Comparison of ENCODE assay signal across 9 mouse cellular contexts in the genomic region with DNA sequence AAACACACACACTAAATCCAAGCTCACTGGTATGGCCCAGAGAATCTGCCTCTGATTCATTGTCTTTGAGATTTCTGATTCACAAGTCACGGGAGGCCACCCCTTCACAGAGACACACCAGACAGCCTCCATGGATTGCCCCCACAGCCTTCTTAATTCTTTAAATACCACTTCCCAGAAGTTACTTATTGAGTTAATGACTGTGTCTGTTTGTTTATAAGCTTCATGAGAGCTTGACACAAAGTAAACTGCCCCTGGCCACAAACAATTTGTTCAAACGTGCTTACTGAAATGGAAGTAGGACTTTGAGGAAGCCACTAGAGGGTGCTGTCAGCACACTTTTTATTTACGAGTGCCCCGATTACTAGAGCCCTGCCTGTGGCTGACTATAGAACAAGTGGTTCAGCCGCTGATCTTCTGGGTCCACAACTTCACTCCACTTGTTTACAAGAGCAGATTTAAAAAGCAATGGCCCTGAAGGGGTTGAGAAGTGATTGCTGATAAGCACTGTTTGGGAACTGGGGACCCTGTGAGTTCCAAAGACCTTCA.
DNase-seq lines count a peak whose midpoint lies in the region; ATAC-seq and TF ChIP-seq lines count a peak whose summit lies in the region.
"Had no signal": no experiment of that assay in that cellular context is flagged by ENCODE, and none has a peak within 500 bp of the region (broad histone marks: within the 10 kb centered on the region; RNA-seq: fewer than 3 reads in every experiment).

No protein-coding gene starts in this region.

- H3K4me1 ChIP-seq in heart, embryonic 11.5 days (ENCODE audit: control insufficient read depth, insufficient read depth, low read length): no peaks in the 10 kb centered on the region
- no peaks in the 10 kb centered on the region for H3K4me1 ChIP-seq in limb, embryonic 10.5 days
- H3K4me1 ChIP-seq in midbrain, postnatal 0 days (ENCODE audit: insufficient read depth, low read length): no peaks in the 10 kb centered on the region

- H3K9me3 ChIP-seq in heart, embryonic 11.5 days (replicated peaks; ENCODE audit: control insufficient read depth, low read length): 0 out of 2 replicates have a peak, but pooled peaks cover 3% of the 10 kb centered on the region
- H3K9me3 ChIP-seq in limb, embryonic 10.5 days (replicated peaks): no peaks in the 10 kb centered on the region
- H3K9me3 ChIP-seq in midbrain, postnatal 0 days (ENCODE audit: low read length): peaks cover 4% of the 10 kb centered on the region; the same call in 1 of the 2 replicates
- H3K9me3 ChIP-seq: megakaryocyte, embryonic 14.5 days had no signal

- H3K9ac ChIP-seq in heart, embryonic 11.5 days (ENCODE audit: low read depth, low read length): no peak overlapping the region
- no peak overlapping the region for H3K9ac ChIP-seq in midbrain, postnatal 0 days (replicated peaks; ENCODE audit: low read length, poor library complexity, severe bottlenecking)

- 15% methylated on average over 5 of the region's 5 CpGs for WGBS in heart, embryonic 11.5 days (ENCODE audit: insufficient replicate concordance)
- 16% methylated on average over 5 of the region's 5 CpGs for WGBS in limb, embryonic 10.5 days
- 11% methylated on average over 5 of the region's 5 CpGs for WGBS in midbrain, postnatal 0 days

- H3K4me3 ChIP-seq in heart, embryonic 11.5 days (ENCODE audit: low read depth, low read length): no peak overlapping the region
- H3K4me3 ChIP-seq in limb, embryonic 10.5 days: no peak overlapping the region
- H3K4me3 ChIP-seq in midbrain, postnatal 0 days (ENCODE audit: low read depth, low read length): no peak overlapping the region
- H3K4me3 ChIP-seq: megakaryocyte, embryonic 14.5 days had no signal

- TF ChIP-seq CTCF in midbrain, postnatal 0 days (IDR thresholded peaks at IDR 0.05): peak; percentile 89

- no peak for ATAC-seq in heart, embryonic 11.5 days (replicated peaks; ENCODE audit: insufficient number of reproducible peaks, low FRiP score, low TSS enrichment)
- peak; percentile 76 for ATAC-seq in midbrain, postnatal 0 days (ENCODE audit: low FRiP score)

- DNase-seq in heart, adult 8-10 months (ENCODE audit: low spot score): peak; percentile 81
- DNase-seq in cerebellum, adult 8-10 months: peak; percentile 71
- DNase-seq in frontal cortex, adult 2 months (ENCODE audit: extremely low spot score in 1 of 2, low spot score in 1 of 2): peak; percentile 57 to 90
- DNase-seq in kidney, adult 18-20 months: peak; percentile 69
- peak; percentile 72 for DNase-seq in limb, embryonic 10.5 days (ENCODE audit: low spot score)
- peak; percentile 93 for DNase-seq in midbrain, postnatal 0 days (ENCODE audit: low spot score)
- peak; percentile 48 to 73 for DNase-seq in spleen, postnatal 4 days (ENCODE audit: low spot score in 2 of 2)

- H3K27ac ChIP-seq in heart, embryonic 11.5 days (ENCODE audit: low read depth, low read length): no peak overlapping the region
- H3K27ac ChIP-seq in limb, embryonic 10.5 days: no peak overlapping the region
- H3K27ac ChIP-seq in midbrain, postnatal 0 days (ENCODE audit: low read depth, low read length): no peak overlapping the region

- no peaks in the 10 kb centered on the region for H3K36me3 ChIP-seq in heart, embryonic 11.5 days (ENCODE audit: control insufficient read depth, insufficient read depth, low read length)
- H3K36me3 ChIP-seq in limb, embryonic 10.5 days: no peaks in the 10 kb centered on the region
- H3K36me3 ChIP-seq in midbrain, postnatal 0 days (ENCODE audit: insufficient read depth, low read length): no peaks in the 10 kb centered on the region

- H3K4me2 ChIP-seq in heart, embryonic 11.5 days: no peak overlapping the region
- H3K4me2 ChIP-seq in midbrain, postnatal 0 days (ENCODE audit: low read depth, low read length, poor library complexity, severe bottlenecking): no peak overlapping the region

- no peaks in the 10 kb centered on the region for H3K27me3 ChIP-seq in heart, embryonic 11.5 days (ENCODE audit: control insufficient read depth, insufficient read depth, low read length)
- no peaks in the 10 kb centered on the region for H3K27me3 ChIP-seq in limb, embryonic 10.5 days (ENCODE audit: low read depth, poor library complexity, severe bottlenecking)
- H3K27me3 ChIP-seq in midbrain, postnatal 0 days (ENCODE audit: insufficient read depth, low read length): no peaks in the 10 kb centered on the region
